Mouse (Mus musculus) lung, postnatal 0 days (tissue): ENCODE measurements at regions not wholly inside any gene's neighbourhood (a gene's known extent, or its start where the extent isn't known, plus 50 kb on each side); places are given as distances from the start of the nearest gene placed in this dataset.

Experiments
- CTCF ChIP-seq: IDR thresholded peaks from 2 replicates; pipeline ENCODE4 v1.5.1; 2016; ENCODE audit warnings: antibody characterized with exemption, mild to moderate bottlenecking
- EP300 ChIP-seq: IDR thresholded peaks from 2 replicates; pipeline ENCODE4 v1.6.1; 2016; ENCODE audit warnings: antibody characterized with exemption, mild to moderate bottlenecking, control low read depth

DNA sequence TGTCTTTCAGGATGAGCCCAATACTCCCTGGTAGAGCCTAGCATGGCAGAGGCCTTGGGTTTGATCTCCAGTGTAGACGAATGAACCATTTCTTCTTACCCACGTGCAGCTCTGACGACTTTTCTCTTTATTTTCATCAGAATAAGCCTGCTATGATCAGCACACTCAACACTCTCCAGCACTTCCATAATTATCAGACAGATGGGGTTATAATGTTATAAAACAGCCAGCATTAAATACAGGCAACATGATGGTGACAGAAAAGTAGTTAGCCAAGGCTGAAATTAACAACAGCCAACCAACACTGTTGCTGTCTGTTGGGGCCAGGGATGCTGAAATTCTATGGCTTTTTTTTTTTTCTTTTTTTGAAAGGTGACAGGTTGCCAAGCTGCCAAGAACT lies 67.7 kb upstream of the Mkln1 start:
- no peak for TF ChIP-seq CTCF
- TF ChIP-seq EP300 = no peak
